8 mouse cellular contexts compared by ENCODE assay signal in genomic region chr3:136609855-136610555, GRCm38 (mm10). TPM values are rescaled to one million over a fixed set of nuclear protein-coding genes. Genes with fewer than 3 reads are reported as not detected.
DNase-seq lines count a peak whose midpoint lies in the region; ATAC-seq lines count a peak whose summit lies in the region.

No protein-coding gene starts in this region.

- no peak for ATAC-seq in CD4-positive, CD25-positive, alpha-beta regulatory T cell, adult 4 months
- 0 out of 2 replicates have a peak, but pooled peaks have one; percentile 25 for ATAC-seq in heart, embryonic 12.5 days (ENCODE audit: insufficient number of reproducible peaks, low FRiP score)
- ATAC-seq in neural tube, embryonic 14.5 days (ENCODE audit: low read depth), result peak; percentile 41; the same call in 1 of the 2 replicates

- H3K9ac ChIP-seq in heart, embryonic 12.5 days, result no peak overlapping the region
- H3K9ac ChIP-seq in neural tube, embryonic 14.5 days (replicated peaks; ENCODE audit: low read depth, low read length), result no peak overlapping the region

- H3K36me3 ChIP-seq in heart, embryonic 12.5 days, result no peaks in the 10 kb centered on the region
- no peaks in the 10 kb centered on the region for H3K36me3 ChIP-seq in neural tube, embryonic 14.5 days (ENCODE audit: control insufficient read depth, insufficient read depth, low read length)

- H3K4me3 ChIP-seq in heart, embryonic 12.5 days, result no peak overlapping the region
- no peak overlapping the region for H3K4me3 ChIP-seq in neural tube, embryonic 14.5 days (ENCODE audit: low read depth, low read length)

- no peak overlapping the region for H3K27ac ChIP-seq in heart, embryonic 12.5 days (ENCODE audit: poor library complexity, severe bottlenecking)
- no peak overlapping the region; the same call in 1 of the 2 replicates for H3K27ac ChIP-seq in neural tube, embryonic 14.5 days (ENCODE audit: low read depth, low read length)

- DNase-seq in CD4-positive, CD25-positive, alpha-beta regulatory T cell, adult 2 months (ENCODE audit: low read depth, low spot score), result peak; percentile 43
- peak; percentile 6 for DNase-seq in thymus, postnatal 14 days
- DNase-seq in thymus, postnatal 0 days (ENCODE audit: low spot score), result no peak
- DNase-seq in kidney, postnatal 25 days, result peak; percentile 86 to 93
- DNase-seq in frontal cortex, postnatal 14 days (ENCODE audit: low spot score in 2 of 2), result no peak

- no peak overlapping the region for H3K4me2 ChIP-seq in heart, embryonic 12.5 days
- H3K4me2 ChIP-seq in neural tube, embryonic 14.5 days (ENCODE audit: low read depth, low read length), result peak overlapping the region; percentile 11; the same call in 1 of the 2 replicates

- 52% methylated on average over 6 of the region's 6 CpGs for WGBS in heart, embryonic 12.5 days
- WGBS in neural tube, embryonic 14.5 days, result 6% methylated on average over 6 of the region's 6 CpGs

- 0 out of 2 replicates have a peak, but pooled peaks cover 5% of the 10 kb centered on the region for H3K4me1 ChIP-seq in heart, embryonic 12.5 days (replicated peaks)
- H3K4me1 ChIP-seq in neural tube, embryonic 14.5 days (ENCODE audit: control insufficient read depth, insufficient read depth, low read length), result peaks cover 5% of the 10 kb centered on the region; the same call in 1 of the 2 replicates

- no peaks in the 10 kb centered on the region for H3K9me3 ChIP-seq in heart, embryonic 12.5 days (replicated peaks)
- no peaks in the 10 kb centered on the region for H3K9me3 ChIP-seq in neural tube, embryonic 14.5 days (ENCODE audit: control insufficient read depth, low read length)

- no peaks in the 10 kb centered on the region for H3K27me3 ChIP-seq in heart, embryonic 12.5 days (replicated peaks)
- no peaks in the 10 kb centered on the region for H3K27me3 ChIP-seq in neural tube, embryonic 14.5 days (ENCODE audit: control insufficient read depth, insufficient read depth, low read length)

RNA-seq across cellular contexts. Expression of gene Ppp3ca, which starts 59.9 kb away (rescaled TPM):
- 10 to 100 TPM; 17.9 to 31.8 TPM for polyA plus RNA-seq in CD4-positive, CD25-positive, alpha-beta regulatory T cell, adult 4 months (2017; shearing (Covaris generic))
- 20.9 and 25.4 TPM in 2 replicates for polyA plus RNA-seq in thymus, postnatal 0 days (2015; fragmentation: Nextera tagmentation; extraction: Ambion mirVana)
- 85.6 TPM in 2 replicates for polyA plus RNA-seq in heart, embryonic 12.5 days (2016; fragmentation: Nextera tagmentation; extraction: Ambion mirVana)
- 197 and 215 TPM in 2 replicates for polyA plus RNA-seq in neural tube, embryonic 14.5 days (2014; fragmentation: Nextera tagmentation; extraction: Ambion mirVana)

Comparison
In these comparisons a context has a peak if more than half of its experiments do, and no peak if none do; other contexts are left out.
1. DNase-seq: peak in CD4-positive, CD25-positive, alpha-beta regulatory T cell, adult 2 months (single experiment), thymus, postnatal 14 days (single experiment) and kidney, postnatal 25 days (2 of 2); none in thymus, postnatal 0 days (single experiment) and frontal cortex, postnatal 14 days (0 of 2).